8 mouse cellular contexts compared by ENCODE assay signal in genomic region chr8:125134876-125135275, GRCm38 (mm10).
DNase-seq lines count a peak whose midpoint lies in the region; ATAC-seq lines count a peak whose summit lies in the region.
"Had no signal": no experiment of that assay in that cellular context is flagged by ENCODE, and none has a peak within 500 bp of the region (broad histone marks: within the 10 kb centered on the region; RNA-seq: fewer than 3 reads in every experiment).

No protein-coding gene starts in this region.

- no peaks in the 10 kb centered on the region for H3K36me3 ChIP-seq in forebrain, embryonic 13.5 days (ENCODE audit: poor library complexity, severe bottlenecking)
- H3K36me3 ChIP-seq in hindbrain, embryonic 13.5 days: no peaks in the 10 kb centered on the region
- H3K36me3 ChIP-seq: G1E had no signal

- H3K4me3 ChIP-seq in forebrain, embryonic 13.5 days: no peak overlapping the region
- no peak overlapping the region for H3K4me3 ChIP-seq in hindbrain, embryonic 13.5 days

- 10% methylated on average over 10 of the region's 10 CpGs for WGBS in forebrain, embryonic 13.5 days
- WGBS in hindbrain, embryonic 13.5 days: 28% methylated on average over 10 of the region's 10 CpGs

- peak overlapping the region; percentile 14; the same call in 1 of the 2 replicates for H3K4me2 ChIP-seq in forebrain, embryonic 13.5 days
- H3K4me2 ChIP-seq in hindbrain, embryonic 13.5 days: peak overlapping the region; percentile 17; the same call in 1 of the 2 replicates

- H3K27me3 ChIP-seq in forebrain, embryonic 13.5 days: no peaks in the 10 kb centered on the region
- H3K27me3 ChIP-seq in hindbrain, embryonic 13.5 days: 0 out of 2 replicates have a peak, but pooled peaks cover 4% of the 10 kb centered on the region

- peaks cover 21% of the 10 kb centered on the region for H3K4me1 ChIP-seq in forebrain, embryonic 13.5 days
- H3K4me1 ChIP-seq in hindbrain, embryonic 13.5 days (replicated peaks): peaks cover 51% of the 10 kb centered on the region

- peak; percentile 45 for DNase-seq in kidney, postnatal 10 days
- no peak for DNase-seq in kidney, adult 9 months
- peak; percentile 39 for DNase-seq in mesoderm, embryonic 11.5 days (ENCODE audit: low read depth, low spot score)
- DNase-seq in adrenal gland, postnatal 14 days: no peak
- DNase-seq in left cerebral cortex, postnatal 14 days (ENCODE audit: low spot score in 2 of 2): no peak

- no peak for ATAC-seq in forebrain, embryonic 13.5 days
- no peak for ATAC-seq in hindbrain, embryonic 13.5 days (ENCODE audit: low FRiP score)

- peak overlapping the region; percentile 12; the same call in 1 of the 2 replicates for H3K9ac ChIP-seq in forebrain, embryonic 13.5 days
- H3K9ac ChIP-seq in hindbrain, embryonic 13.5 days: peak overlapping the region; percentile 19; the same call in 1 of the 2 replicates

- intact Hi-C loops in left cerebral cortex, postnatal 14 days (cut with DNase I): no loop called here

- no peaks in the 10 kb centered on the region for H3K9me3 ChIP-seq in forebrain, embryonic 13.5 days (replicated peaks)
- no peaks in the 10 kb centered on the region for H3K9me3 ChIP-seq in hindbrain, embryonic 13.5 days

- no peak overlapping the region; the same call in 1 of the 2 replicates for H3K27ac ChIP-seq in forebrain, embryonic 13.5 days
- H3K27ac ChIP-seq in hindbrain, embryonic 13.5 days: peak overlapping the region; percentile 68

Comparison
In these comparisons a context has a peak if more than half of its experiments do, and no peak if none do; other contexts are left out.
1. DNase-seq: peak in kidney, postnatal 10 days (single experiment) and mesoderm, embryonic 11.5 days (single experiment); none in kidney, adult 9 months (single experiment), adrenal gland, postnatal 14 days (single experiment) and left cerebral cortex, postnatal 14 days (0 of 2).